Mouse (Mus musculus) embryonic fibroblast, embryonic 13.5 days (primary cell): Measurements from ENCODE around the gene Cadm4.

Experiments used
- CTCF ChIP-seq: IDR thresholded peaks from 2 replicates; pipeline ENCODE4 v1.5.1; 2011; ENCODE audit warnings: mild to moderate bottlenecking, control low read depth, low read length, moderate library complexity, borderline replicate concordance; ENCODE audit not compliant: insufficient read depth
- POLR2A ChIP-seq: IDR thresholded peaks from 2 replicates; pipeline ENCODE4 v1.6.1; 2011; ENCODE audit warnings: low read depth, mild to moderate bottlenecking, control low read depth, low read length, moderate library complexity

GRCm38 (mm10) chr7:24459843-24460242 is 22.0 kb upstream of the Cadm4 start:
- no peak for TF ChIP-seq CTCF
- no peak for TF ChIP-seq POLR2A
